ENCODE assay signal across 8 mouse cellular contexts in genomic region chrX:103493351-103494173, GRCm38 (mm10).
DNase-seq lines count a peak whose midpoint lies in the region; ATAC-seq and TF ChIP-seq lines count a peak whose summit lies in the region.

No protein-coding gene starts in this region.

- WGBS in forebrain, embryonic 14.5 days: under 1% methylated on average over 51 of the region's 55 CpGs
- under 1% methylated on average over 55 of the region's 55 CpGs for WGBS in neural tube, embryonic 13.5 days
- under 1% methylated on average over 39 of the region's 55 CpGs for WGBS in stomach, postnatal 0 days

- H3K27ac ChIP-seq in CH12.LX (ENCODE audit: insufficient read depth, low read depth): peak overlapping the region; percentile 29
- H3K27ac ChIP-seq in forebrain, embryonic 14.5 days (ENCODE audit: low read depth, low read length): peak overlapping the region; percentile 96
- peak overlapping the region; percentile 96 for H3K27ac ChIP-seq in neural tube, embryonic 13.5 days (replicated peaks)
- H3K27ac ChIP-seq in stomach, postnatal 0 days (replicated peaks): peak overlapping the region; percentile 90

- peak; percentile 74 for DNase-seq in CH12.LX (ENCODE audit: extremely low read depth)
- DNase-seq in cerebellum, adult 11 months: peak; percentile 69
- DNase-seq in forebrain, embryonic 14.5 days (ENCODE audit: low spot score): peak; percentile 92
- DNase-seq in heart, postnatal 10 days: peak; percentile 74 to 84
- DNase-seq in kidney, postnatal 4 days: peak; percentile 71 to 89
- DNase-seq in lung, adult 18-20 months: peak; percentile 62 to 77
- DNase-seq in stomach, postnatal 0 days (ENCODE audit: low spot score): peak; percentile 81

- peak; percentile 99 for ATAC-seq in forebrain, embryonic 14.5 days
- peak; percentile 98 for ATAC-seq in neural tube, embryonic 13.5 days (ENCODE audit: low read depth)
- ATAC-seq in stomach, postnatal 0 days (ENCODE audit: low FRiP score, low TSS enrichment): peak; percentile 96

- intact Hi-C loops in heart, postnatal 10 days (cut with DNase I): loop anchor here (2.0 kb wide), 1 partner anchor 129 kb away; no protein-coding TSS in a partner anchor

- in situ Hi-C loops in CH12.LX (cut with MboI; ENCODE audit: low pct_ligation_motif_present, low pct_unique_long_range_greater_than_20kb, low sequenced_read_pairs): loop anchor here (25.0 kb wide), 1 partner anchor 494 kb away; the partner anchor contains the start of gene Rlim

- H3K79me2 ChIP-seq in CH12.LX (replicated peaks; ENCODE audit: control insufficient read depth, extremely low read depth, insufficient read depth, poor library complexity, severe bottlenecking): peaks cover 16% of the 10 kb centered on the region

- no peaks in the 10 kb centered on the region for H3K9me3 ChIP-seq in CH12.LX (replicated peaks; ENCODE audit: low read length)
- H3K9me3 ChIP-seq in forebrain, embryonic 14.5 days (replicated peaks; ENCODE audit: control insufficient read depth, low read length): no peaks in the 10 kb centered on the region
- no peaks in the 10 kb centered on the region for H3K9me3 ChIP-seq in neural tube, embryonic 13.5 days
- no peaks in the 10 kb centered on the region for H3K9me3 ChIP-seq in stomach, postnatal 0 days (ENCODE audit: control insufficient read depth, low read length)

- H3K36me3 ChIP-seq in CH12.LX (replicated peaks in 1 of 2; ENCODE audit: control insufficient read depth in 1 of 2, insufficient read depth in 1 of 2, low read length in 1 of 2): peaks cover 0 to 7% of the 10 kb centered on the region in 2 experiments
- H3K36me3 ChIP-seq in forebrain, embryonic 14.5 days (ENCODE audit: control insufficient read depth, insufficient read depth, low read length): peaks cover 8% of the 10 kb centered on the region; the same call in 1 of the 2 replicates
- H3K36me3 ChIP-seq in neural tube, embryonic 13.5 days: 0 out of 2 replicates have a peak, but pooled peaks cover 3% of the 10 kb centered on the region
- H3K36me3 ChIP-seq in stomach, postnatal 0 days (ENCODE audit: control insufficient read depth, insufficient read depth, low read length): no peaks in the 10 kb centered on the region

- peak overlapping the region; percentile 60 to 73 (median 62) for H3K4me3 ChIP-seq in CH12.LX (replicated peaks in 1 of 3; ENCODE audit: low read depth in 2 of 3, low read length in 2 of 3, poor library complexity in 1 of 3)
- H3K4me3 ChIP-seq in forebrain, embryonic 14.5 days (ENCODE audit: low read depth, low read length): peak overlapping the region; percentile 55
- peak overlapping the region; percentile 56 for H3K4me3 ChIP-seq in neural tube, embryonic 13.5 days
- peak overlapping the region; percentile 56 for H3K4me3 ChIP-seq in stomach, postnatal 0 days (ENCODE audit: low read depth, low read length)

- H3K4me2 ChIP-seq in CH12.LX (ENCODE audit: insufficient read depth, low read depth, poor library complexity, severe bottlenecking): peak overlapping the region; percentile 56
- peak overlapping the region; percentile 58 for H3K4me2 ChIP-seq in forebrain, embryonic 14.5 days (ENCODE audit: low read length)
- H3K4me2 ChIP-seq in neural tube, embryonic 13.5 days: peak overlapping the region; percentile 55
- H3K4me2 ChIP-seq in stomach, postnatal 0 days (replicated peaks; ENCODE audit: low read depth): peak overlapping the region; percentile 48

- no peak for TF ChIP-seq EP300 in CH12.LX (IDR thresholded peaks at IDR 0.05; ENCODE audit: low read length)
- peak; percentile 27 for TF ChIP-seq EP300 in stomach, postnatal 0 days (optimal IDR thresholded peaks at IDR 0.05)

- dilution Hi-C loops in CH12.LX (cut with MboI; ENCODE audit: extremely low pct_ligation_motif_present, extremely low pct_unique_long_range_greater_than_20kb, low sequenced_read_pairs): no loop called here

- TF ChIP-seq POLR2A in CH12.LX (IDR thresholded peaks at IDR 0.05; ENCODE audit: low read depth, low read length): peak; percentile 64; the same call in 1 of the 2 replicates

- H3K9ac ChIP-seq in CH12.LX (ENCODE audit: insufficient read depth, low read depth): peak overlapping the region; percentile 62
- peak overlapping the region; percentile 88 for H3K9ac ChIP-seq in forebrain, embryonic 14.5 days (ENCODE audit: low read length)
- H3K9ac ChIP-seq in neural tube, embryonic 13.5 days: peak overlapping the region; percentile 88
- H3K9ac ChIP-seq in stomach, postnatal 0 days (ENCODE audit: low read length): peak overlapping the region; percentile 75

- no peak for TF ChIP-seq CTCF in CH12.LX (conservative IDR thresholded peaks at IDR 0.05 in 1 of 2, IDR thresholded peaks at IDR 0.05 in 1 of 2; ENCODE audit: low read depth in 2 of 2, low read length in 2 of 2)
- TF ChIP-seq CTCF in stomach, postnatal 0 days (IDR thresholded peaks at IDR 0.05; ENCODE audit: low read depth): no peak

- no peak for TF ChIP-seq RAD21 in CH12.LX (IDR thresholded peaks at IDR 0.05; ENCODE audit: low read depth, low read length)

- H3K4me1 ChIP-seq in CH12.LX (ENCODE audit: control insufficient read depth in 1 of 2, insufficient read depth in 2 of 2): peaks cover 0 to 11% of the 10 kb centered on the region in 2 experiments; a peak in 1 of 4 replicates
- peaks cover 9% of the 10 kb centered on the region for H3K4me1 ChIP-seq in forebrain, embryonic 14.5 days (ENCODE audit: control insufficient read depth, insufficient read depth, low read length)
- peaks cover 31% of the 10 kb centered on the region for H3K4me1 ChIP-seq in neural tube, embryonic 13.5 days (replicated peaks)
- no peaks in the 10 kb centered on the region for H3K4me1 ChIP-seq in stomach, postnatal 0 days (replicated peaks; ENCODE audit: control insufficient read depth, insufficient read depth)

- H3K27me3 ChIP-seq in CH12.LX (replicated peaks): no peaks in the 10 kb centered on the region
- no peaks in the 10 kb centered on the region for H3K27me3 ChIP-seq in forebrain, embryonic 14.5 days (replicated peaks; ENCODE audit: control insufficient read depth, insufficient read depth, low read length)
- H3K27me3 ChIP-seq in neural tube, embryonic 13.5 days: no peaks in the 10 kb centered on the region
- H3K27me3 ChIP-seq in stomach, postnatal 0 days (ENCODE audit: control insufficient read depth, insufficient read depth, low read length): no peaks in the 10 kb centered on the region

TF ChIP-seq in CH12.LX, 34 proteins besides CTCF, POLR2A, EP300 and RAD21:
- TF ChIP-seq KAT2A (IDR thresholded peaks at IDR 0.05; ENCODE audit: insufficient replicate concordance, low read length) (no peak), SMC3 (IDR thresholded peaks at IDR 0.05; ENCODE audit: low read depth, low read length) (no peak), ZKSCAN1 (IDR thresholded peaks at IDR 0.05; ENCODE audit: borderline replicate concordance, low read depth, low read length) (no peak), MYC (IDR thresholded peaks at IDR 0.05; ENCODE audit: low read depth, low read length) (0 out of 2 replicates have a peak, but pooled peaks have one; percentile 70), ZMIZ1 (IDR thresholded peaks at IDR 0.05; ENCODE audit: low read depth, low read length) (no peak; the same call in 1 of the 2 replicates), CHD2 (IDR thresholded peaks at IDR 0.05; ENCODE audit: low read length) (no peak), MAFK (IDR thresholded peaks at IDR 0.05; ENCODE audit: insufficient replicate concordance, low read length) (no peak), TBP (conservative IDR thresholded peaks at IDR 0.05; ENCODE audit: low read depth, low read length) (0 out of 2 replicates have a peak, but pooled peaks have one; percentile 46), PAX5 (IDR thresholded peaks at IDR 0.05; ENCODE audit: low read length) (no peak), TCF12 (IDR thresholded peaks at IDR 0.05; ENCODE audit: low read depth, low read length) (0 out of 2 replicates have a peak, but pooled peaks have one; percentile 14), MAX (IDR thresholded peaks at IDR 0.05; ENCODE audit: low read length) (peak; percentile 69), ZNF384 (IDR thresholded peaks at IDR 0.05; ENCODE audit: low read depth, low read length) (no peak), E2F4 (IDR thresholded peaks at IDR 0.05; ENCODE audit: insufficient replicate concordance, low read depth, low read length) (no peak), RCOR1 (conservative IDR thresholded peaks at IDR 0.05; ENCODE audit: low read depth, low read length) (no peak), JUND (conservative IDR thresholded peaks at IDR 0.05; ENCODE audit: low read depth, low read length) (no peak), ELF1 (IDR thresholded peaks at IDR 0.05; ENCODE audit: low read depth, low read length) (peak; percentile 44; the same call in 1 of the 2 replicates), JUN (IDR thresholded peaks at IDR 0.05; ENCODE audit: insufficient read depth, low read depth, low read length) (no peak), USF2 (conservative IDR thresholded peaks at IDR 0.05; ENCODE audit: low read depth, low read length) (no peak), POLR2AphosphoS2 (IDR thresholded peaks at IDR 0.05; ENCODE audit: low read depth, low read length) (no peak), USF1 (IDR thresholded peaks at IDR 0.05; ENCODE audit: low read depth, low read length) (peak; percentile 31; the same call in 1 of the 2 replicates), HCFC1 (IDR thresholded peaks at IDR 0.05; ENCODE audit: low read depth, low read length) (no peak), MEF2A (IDR thresholded peaks at IDR 0.05; ENCODE audit: borderline replicate concordance, low read depth, low read length) (no peak), MAZ (IDR thresholded peaks at IDR 0.05; ENCODE audit: low read depth, low read length) (no peak), NRF1 (IDR thresholded peaks at IDR 0.05; ENCODE audit: low read depth, low read length) (peak; percentile 58), ETS1 (conservative IDR thresholded peaks at IDR 0.05; ENCODE audit: low read depth, low read length) (peak; percentile 55; the same call in 1 of the 2 replicates), UBTF (IDR thresholded peaks at IDR 0.05; ENCODE audit: low read depth, low read length) (no peak), CHD1 (IDR thresholded peaks at IDR 0.05; ENCODE audit: low read depth, low read length) (peak; percentile 80), GABPA (IDR thresholded peaks at IDR 0.05; ENCODE audit: insufficient replicate concordance, low read depth, low read length) (no peak), ZC3H11A (IDR thresholded peaks at IDR 0.05; ENCODE audit: low read depth, low read length) (no peak), IRF4 (IDR thresholded peaks at IDR 0.05; ENCODE audit: low read depth, low read length) (no peak), NELFE (IDR thresholded peaks at IDR 0.05; ENCODE audit: low read depth, low read length) (peak; percentile 15), BHLHE40 (IDR thresholded peaks at IDR 0.05; ENCODE audit: low read depth, low read length) (peak; percentile 93), SIN3A (IDR thresholded peaks at IDR 0.05; ENCODE audit: low read length) (no peak), MXI1 (IDR thresholded peaks at IDR 0.05; ENCODE audit: low read depth, low read length) (peak; percentile 37; the same call in 1 of the 2 replicates)

Comparison
In these comparisons a context has a peak if more than half of its experiments do, and no peak if none do; other contexts are left out.
1. Peak in every context shown above with its lines: DNase-seq, ATAC-seq, H3K4me3 ChIP-seq and H3K27ac ChIP-seq.
2. H3K27ac ChIP-seq: peak in every context shown above with its lines; median percentile 96 in forebrain, embryonic 14.5 days; 96 in neural tube, embryonic 13.5 days; 90 in stomach, postnatal 0 days; 29 in CH12.LX.